Mouse (Mus musculus) heart, adult 8-10 months (tissue): ENCODE data around the gene Slc10a3. TPM values are rescaled to one million over a fixed set of nuclear protein-coding genes. Genes with fewer than 3 reads are reported as not detected.
A peak's percentile ranks its signal among the peaks of the same experiment; 100 is the strongest.
"Not testable (repeated sequence)": the region's sequence is repeated elsewhere in the genome, so short reads cannot be mapped to it uniquely, and the experiment has no call there.

Source experiments
- DNase-seq: peaks from one replicate; pipeline ENCODE4 v3.0.0; 2022; ENCODE audit warnings: low spot score
- total RNA-seq, 4 experiments: library from RNA; stranded (reverse); gene quantifications; 2 replicates each; pipeline ENCODE4 v1.2.4; 2022

Gene Slc10a3
- 1 to 10 TPM; 4.0 to 6.7 (median 5.8) TPM for total RNA-seq

DNA sequence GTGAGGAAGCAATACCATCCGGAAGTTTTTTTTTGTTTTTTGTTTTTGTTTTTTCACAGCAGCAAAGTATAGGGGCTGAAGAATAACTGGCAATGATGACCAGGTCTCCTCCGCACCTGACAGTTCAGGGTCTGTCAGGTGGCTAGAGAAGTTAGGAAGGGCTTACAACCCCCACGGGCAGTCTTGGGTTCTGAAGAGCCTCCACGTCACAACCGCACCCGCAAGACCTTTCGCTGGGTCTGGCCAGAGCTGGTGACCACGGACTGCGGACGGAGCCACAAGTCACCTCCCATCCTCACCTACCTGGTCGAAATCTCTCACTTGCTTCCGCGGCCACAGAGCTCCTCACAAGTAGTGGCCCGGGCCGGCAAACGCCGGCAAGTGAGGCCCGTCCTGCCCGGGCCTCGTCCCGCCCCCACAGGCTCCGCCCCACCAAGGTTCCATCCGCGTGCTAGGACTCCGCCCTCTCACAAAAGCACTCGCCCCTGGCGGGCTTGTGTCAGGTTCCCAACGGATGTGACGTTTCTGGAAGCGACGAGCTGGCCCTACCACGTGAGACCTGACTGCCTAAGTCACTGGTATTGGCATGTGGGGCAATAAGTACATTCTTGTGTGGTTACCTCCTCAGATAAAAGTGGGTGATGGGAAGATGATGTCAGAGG, at the start of gene Slc10a3, which contains the start of gene Ubl4a:
Slc10a3 (minus strand) TSS at position 462 of the 662 bp plus-strand sequence.
Ubl4a (minus strand) TSS at position 331 of the 662 bp plus-strand sequence.
- peak; percentile 87 for DNase-seq

DNA sequence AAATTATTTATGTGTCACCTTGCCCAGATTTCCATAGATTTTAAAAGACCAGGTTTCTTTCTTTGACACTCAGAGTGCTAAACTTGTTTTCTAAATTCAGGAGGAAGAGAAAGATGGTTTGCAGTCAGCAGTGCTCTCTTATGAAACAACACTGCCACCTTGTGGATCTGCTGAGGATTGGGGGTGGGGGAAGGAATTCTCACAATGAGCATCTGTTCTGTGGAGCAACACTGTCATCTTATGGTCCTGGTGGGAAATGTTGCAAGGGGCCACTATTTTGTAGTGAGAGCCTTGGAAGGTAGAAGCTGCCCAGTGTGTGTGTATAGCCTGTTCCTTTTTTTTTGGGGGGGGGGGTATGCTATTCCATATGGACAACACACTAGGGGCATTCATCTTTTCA, 40.2 kb upstream of the Slc10a3 start:
- peak; percentile 53 for DNase-seq

DNA sequence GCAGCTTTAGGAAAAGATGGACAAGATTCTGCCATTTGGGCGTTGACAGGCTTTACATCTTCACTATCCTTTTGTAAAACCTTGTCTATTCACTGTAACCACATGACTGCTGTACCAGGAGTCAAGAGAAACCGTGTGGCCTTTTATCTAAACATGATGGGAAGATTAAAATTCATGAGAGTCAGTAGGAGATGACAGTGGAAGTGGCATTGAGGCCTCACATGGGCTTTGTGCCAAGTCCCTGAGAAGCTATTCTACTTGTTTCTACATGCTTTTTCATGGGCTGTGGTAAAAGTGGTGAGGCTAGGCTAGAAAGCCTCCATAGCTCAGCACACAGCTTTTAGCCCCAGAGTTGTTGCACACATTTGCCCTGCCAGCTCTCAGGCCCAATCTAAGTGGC, 35.2 kb upstream of the Slc10a3 start:
- DNase-seq, result no peak

DNA sequence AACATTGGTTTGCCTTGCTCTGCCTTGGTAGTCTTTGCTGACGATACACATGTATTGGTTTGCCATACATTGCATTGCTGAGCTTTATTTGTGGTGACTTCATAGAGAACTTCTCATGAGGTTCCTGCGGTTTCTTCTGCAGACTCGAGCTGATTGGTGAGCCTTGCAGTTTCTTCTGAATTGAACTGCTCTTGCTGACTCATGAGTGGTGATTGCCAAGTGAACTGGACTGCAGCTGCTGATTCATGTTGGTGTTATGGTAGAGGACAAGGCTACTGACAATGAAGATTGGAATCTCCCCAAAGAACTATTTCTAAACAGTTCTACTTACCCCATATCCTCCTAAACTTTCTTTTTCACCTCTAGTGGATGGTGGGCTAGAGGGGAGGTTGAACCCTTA, 27.0 kb upstream of the Slc10a3 start:
- no peak for DNase-seq

DNA sequence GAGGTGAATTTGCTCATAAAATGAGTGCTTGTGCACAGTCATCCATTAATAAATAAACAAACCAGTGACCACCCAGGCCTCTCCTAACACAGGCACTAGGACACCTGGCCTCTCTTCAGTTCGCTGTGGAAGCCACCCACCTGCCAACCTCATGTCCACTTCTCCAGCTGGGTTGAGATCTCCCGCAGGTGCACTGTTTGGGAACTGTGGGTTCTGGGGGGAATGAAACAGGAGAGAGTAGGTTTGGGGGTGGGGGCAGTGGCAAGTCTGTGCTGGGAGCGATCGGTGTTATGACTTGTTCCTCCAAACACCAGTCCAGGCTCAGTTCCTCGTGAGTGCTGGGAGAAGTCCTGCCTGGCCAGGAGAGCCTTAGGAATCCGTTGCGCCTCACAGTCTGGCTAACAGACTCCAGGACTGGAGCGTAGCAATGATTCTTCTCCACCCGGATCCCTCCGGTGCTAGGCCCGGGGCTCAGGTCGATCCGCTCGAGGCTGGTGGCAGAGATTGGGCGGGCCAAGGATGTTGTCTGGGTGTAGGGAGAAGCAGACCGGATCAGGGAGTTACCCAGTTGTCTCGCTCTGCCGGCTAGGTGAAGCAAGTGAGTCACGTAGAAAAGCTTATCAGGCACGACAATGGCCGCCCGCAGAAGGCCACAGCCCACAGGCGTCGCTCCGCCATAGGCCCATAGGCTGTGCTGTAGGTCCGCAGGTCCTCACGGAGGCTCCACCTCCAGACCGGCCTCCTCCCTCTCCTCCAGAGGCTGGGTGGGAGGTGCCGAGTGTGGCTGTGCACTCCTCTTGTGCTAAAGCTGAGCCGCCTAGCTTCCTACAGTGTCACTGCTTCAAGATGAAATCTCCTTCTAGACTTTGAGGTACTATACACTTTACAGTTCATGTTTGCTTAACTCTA, 19.6 kb upstream of the Slc10a3 start, which contains the start of the genes Fam3a and Ikbkg:
Fam3a (minus strand) TSS at position 738 of the 909 bp plus-strand sequence.
Ikbkg (plus strand) TSS at position 756 of the 909 bp plus-strand sequence.
- peak; percentile 76 for DNase-seq

DNA sequence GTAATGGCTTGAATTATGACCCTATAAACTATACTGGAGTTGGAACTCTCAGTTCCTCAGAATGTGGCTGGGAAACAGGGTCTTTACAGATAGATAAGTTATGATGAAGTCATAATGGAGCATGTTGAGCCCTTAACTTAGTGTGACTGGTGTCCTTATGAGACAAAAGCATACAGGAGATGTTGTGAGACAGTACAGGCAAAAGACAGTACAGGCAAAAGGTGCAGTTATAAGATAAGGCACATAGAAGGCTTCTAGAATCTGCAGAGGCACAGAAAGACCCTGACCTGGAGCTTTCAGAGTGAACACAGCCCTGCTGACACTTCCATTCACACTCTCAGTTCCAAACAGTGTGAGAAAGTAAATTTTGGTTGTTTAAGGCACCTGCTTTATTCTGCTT, 15.0 kb upstream of the Slc10a3 start:
- no peak for DNase-seq

DNA sequence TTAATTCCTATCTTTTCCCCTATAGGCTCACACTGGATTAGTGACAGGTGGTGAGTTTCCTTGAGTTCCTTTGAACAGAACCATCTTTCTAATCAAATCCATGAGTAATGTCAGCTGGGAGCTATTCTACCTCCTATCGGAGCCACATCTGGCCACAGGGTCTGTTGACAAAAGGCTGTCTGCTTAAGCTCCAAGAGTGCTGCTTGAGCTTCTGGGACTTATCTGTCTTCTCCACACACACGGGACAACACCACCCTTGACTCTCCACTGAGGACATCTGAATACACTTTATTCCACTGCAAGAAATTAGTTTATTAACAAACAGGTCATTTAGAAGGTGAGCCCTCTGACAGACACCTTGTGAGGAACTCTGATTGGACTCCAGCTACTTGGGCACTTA, 11.3 kb upstream of the Slc10a3 start:
- DNase-seq, result no peak

DNA sequence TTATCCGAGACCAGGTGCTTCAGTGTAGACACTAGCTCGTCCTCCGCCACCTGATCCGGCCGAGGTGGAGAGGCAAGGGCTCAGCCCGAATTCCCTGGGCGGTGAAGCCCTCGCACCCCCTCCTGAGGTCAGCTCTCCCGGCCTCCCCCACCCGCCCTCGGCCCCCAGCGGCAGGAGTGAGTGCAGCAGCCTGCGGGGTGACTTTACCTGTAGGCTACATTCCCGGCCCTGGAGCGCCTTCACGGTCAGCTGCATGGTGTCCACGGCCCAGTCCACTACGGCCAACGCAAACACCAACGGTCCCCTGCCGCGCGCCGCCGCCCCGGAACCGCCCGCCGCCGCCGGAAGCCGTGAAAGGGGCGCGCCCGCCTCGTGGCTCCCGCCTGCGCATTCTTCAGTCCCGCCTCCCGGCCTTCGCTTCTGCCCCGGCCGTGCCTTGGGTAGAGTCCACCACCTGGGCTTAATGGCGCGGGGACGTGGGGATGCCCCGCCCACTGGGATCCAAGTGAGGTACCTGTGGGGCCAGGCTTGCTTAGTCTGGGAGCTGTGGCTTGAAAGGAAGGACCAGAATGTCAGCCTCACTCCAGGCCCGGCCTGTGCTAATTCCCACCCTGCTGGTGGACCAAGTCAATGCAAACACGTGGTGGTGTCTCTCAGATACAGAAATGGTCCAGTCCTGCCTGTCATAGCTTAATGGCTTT, 4.8 kb downstream of the Slc10a3 start:
- DNase-seq, result peak; percentile 69

DNA sequence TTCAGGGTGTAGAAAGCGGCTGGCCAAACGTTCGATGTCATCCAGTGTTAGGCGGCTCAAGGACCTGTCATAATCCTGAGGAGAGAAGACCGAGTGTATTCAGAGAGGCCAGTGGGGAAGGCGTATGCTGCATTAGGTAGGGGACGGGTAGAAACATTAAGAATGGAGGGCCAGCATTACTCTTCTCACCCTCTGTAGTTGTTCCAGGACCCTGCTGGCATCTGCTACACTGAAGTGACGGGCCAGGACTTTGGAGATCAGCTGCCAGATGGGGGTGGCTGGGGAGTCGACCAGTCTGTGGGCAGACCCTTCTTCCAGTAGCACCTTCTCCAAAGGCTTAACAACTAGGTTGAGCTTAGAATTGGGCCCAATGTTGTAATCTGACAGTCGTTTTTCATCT, 5.6 kb downstream of the Slc10a3 start:
- DNase-seq, result no peak

DNA sequence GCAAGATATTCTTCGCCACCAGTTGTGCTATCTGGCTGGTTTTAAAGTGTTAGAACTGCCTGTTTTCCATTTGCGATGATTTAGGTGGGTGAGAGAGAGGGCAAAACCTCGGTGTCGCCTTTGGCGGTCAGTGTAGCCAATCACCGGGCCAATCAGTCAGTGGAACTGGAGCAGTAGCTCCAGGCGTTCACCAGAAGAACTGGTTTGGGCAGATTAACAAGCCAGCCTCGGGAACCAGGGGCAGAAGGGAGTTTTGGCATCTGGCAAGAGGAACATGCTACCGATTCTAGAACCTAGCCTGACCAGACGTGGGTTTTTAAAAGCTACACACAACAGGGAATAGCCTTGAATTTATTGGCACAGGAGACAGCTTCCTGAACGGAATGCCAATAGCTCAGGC, 14.0 kb downstream of the Slc10a3 start:
- DNase-seq, result no peak

DNA sequence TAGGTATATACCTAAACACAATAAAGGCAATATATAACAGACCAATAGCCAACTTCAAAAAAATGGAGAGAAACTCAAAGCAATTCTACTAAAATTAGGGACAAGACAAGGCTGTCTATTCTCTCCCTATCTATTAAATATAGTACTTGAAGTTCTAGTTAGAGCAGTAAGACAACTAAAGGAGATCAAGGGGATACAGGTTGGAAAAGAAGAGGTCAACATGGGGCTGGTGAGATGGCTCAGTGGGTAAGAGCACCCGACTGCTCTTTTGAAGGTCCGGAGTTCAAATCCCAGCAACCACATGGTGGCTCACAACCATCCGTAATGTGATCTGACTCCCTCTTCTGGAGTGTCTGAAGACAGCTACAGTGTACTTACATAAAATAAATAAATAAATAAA, 16.1 kb downstream of the Slc10a3 start:
- DNase-seq, result not testable (repeated sequence)

DNA sequence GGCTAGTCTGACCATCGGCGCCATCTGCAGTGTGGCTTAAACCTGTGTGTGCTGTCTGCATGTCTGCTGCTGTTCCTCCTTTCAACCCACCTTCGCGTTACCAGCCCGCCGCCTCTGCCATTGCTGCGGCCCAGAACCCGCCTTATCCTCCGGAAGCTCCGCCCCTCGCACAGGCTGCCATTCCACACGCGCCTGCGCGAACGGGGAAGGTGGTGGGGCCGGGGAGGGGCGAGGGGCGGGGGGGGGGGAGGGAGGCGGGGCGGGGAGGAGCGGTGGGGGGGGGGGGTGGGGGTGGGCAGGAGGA, 19.7 kb downstream of the Slc10a3 start, which contains the start of gene Lage3:
Lage3 (minus strand) TSS at position 152 of the 304 bp plus-strand sequence.
- DNase-seq, result peak; percentile 77

DNA sequence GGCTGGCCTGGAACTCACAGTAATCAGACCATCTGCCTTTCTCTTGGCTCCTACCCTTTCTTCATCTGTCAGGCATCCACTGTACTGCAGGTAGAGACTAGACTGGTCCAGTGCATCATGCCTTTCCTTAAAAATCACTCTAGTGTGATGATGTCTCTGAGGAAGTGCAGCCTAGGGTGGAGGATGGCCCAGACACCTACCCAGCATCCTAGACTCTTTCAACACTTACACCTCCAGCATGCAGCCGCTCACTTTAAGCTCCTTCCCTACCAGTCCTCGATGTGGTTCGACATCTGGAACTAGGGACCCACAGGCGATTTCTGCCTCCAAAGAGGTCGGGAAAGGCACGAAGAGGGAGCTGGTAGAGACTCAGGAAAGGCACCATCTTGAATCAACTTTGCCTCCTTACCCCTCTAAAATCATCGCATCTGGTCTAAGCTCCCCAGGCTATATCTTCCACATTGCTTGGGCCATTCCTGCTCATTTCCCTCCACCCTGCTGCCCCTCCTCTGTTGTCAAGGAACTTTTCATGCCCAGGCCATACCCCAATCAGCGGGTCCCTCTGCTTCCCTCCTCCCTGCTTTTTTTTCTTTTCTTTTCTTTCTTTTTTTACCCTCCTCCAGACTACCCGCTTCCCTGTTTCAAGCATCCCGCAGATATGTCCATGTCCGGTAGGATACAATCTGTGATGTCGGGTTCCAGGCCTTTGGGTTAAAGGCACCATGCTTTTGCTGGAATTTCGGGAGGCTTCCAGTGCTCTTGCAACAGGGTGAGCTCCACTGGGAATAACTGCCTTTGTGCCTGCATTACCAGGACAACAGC, 20.3 kb downstream of the Slc10a3 start:
- DNase-seq, result no peak

DNA sequence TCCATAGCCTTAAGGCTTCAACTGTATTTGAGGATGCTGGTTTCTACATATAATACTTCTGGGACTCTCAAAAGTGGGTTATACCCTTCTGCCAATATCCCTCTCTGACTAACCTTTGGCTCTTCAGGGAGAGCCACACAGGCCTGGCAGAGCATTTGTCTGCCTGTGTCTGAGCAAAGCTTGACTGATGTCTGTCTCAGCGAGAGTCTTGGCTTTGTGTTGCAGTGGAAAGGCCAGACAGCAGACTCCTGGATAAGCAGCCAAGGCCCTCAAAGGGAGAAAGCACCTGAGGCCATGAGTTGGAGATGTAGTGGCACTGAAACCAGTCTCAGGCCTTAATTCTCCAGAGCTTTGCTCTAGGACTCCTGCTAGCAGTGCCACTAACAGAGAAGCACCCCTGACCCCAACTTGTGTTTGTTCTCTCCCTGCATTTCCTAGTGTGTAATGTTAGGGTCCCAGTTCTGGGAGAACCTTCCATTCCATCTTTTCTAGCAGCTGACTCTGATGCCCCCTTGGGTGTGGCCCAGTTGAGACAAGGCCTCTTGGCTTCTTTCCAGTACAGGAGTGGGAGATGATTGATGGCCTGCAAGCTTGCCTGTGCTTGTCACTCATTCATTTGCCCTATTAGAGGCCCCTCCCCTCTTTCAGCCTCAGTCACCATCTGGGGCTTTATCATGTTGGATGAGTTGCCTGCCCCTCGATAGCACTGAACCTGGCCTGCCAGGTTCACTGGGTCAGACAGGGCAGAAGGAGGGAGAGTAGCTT, 42.8 kb downstream of the Slc10a3 start:
- no peak for DNase-seq

DNA sequence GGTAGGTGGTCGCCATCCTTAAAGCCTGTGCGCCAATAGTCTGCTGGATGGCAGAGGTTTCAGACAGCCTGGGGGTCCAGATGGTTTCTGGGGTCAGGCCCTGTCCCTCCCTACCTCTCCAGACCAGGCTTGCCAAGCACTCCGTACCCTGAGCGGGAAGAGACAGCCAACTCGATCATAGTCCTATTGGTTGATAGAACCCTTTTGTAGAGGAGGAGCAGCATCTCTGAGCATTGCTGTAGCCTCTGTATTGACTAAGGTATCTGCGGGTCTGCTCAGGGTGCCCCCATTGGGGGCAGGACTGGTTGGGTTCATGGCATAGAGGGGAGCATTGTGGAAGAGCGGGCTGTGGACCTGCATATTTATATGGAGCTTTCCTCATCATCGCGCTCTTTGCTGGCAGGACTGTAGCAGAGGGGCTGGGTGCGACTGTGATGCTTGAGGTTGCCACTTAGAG, 43.9 kb downstream of the Slc10a3 start:
- DNase-seq, result no peak

DNA sequence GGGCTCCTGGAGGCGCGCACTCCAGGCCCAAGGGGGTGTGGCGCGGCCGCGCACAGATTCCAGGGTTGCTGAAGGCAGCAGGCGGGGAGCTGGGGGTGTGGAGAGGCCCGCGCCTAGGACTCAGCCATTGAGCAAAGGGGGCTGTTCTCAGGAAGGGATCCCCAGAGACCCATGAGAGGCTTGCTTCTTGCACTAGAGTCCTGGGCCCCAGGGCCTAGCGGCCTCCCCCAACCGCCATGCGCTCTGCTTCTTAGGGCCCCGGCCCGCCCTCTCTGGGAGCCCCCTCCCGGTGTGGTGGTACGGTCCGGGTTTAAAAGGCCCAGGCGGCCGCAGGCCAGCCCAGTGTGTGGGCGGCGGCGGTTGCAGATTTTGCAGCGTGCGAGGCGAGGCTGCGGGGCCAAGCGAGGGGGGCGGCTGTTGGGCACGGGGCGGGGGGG, 44.4 kb downstream of the Slc10a3 start, which contains the start of gene Plxna3:
Plxna3 (plus strand) TSS at position 342 of the 437 bp plus-strand sequence.
- DNase-seq, result peak; percentile 44
